ENCODE assay signal across 8 mouse cellular contexts in the genomic region with DNA sequence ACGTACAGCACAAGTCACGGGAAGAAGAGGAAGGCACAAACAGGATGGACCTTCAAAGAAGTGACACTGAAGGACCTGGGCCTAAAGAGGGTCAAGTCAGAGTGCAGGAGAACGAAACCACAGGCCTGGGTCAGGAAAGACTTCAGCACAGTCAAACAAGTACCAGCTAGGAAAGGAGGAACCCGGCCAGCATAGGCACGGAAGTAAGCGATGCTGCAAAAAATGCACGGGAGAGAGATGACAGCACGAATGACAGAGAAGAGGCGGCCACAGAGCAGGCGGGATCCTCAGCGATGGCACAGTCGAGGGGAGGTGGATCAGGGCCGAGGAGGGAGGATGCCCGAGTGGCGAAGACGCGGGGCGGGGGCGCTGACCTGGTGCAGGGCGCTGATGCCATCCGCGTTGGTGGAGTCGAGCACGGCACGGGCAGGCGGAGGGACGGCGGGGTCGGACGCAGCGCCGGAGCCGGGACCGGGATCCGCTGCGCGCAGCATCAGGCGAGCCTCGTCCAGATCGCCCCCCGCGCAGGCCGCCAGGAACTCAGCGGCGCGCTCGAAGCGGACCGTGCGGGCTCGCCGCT. TPM values are rescaled to one million over a fixed set of nuclear protein-coding genes. Genes with fewer than 3 reads are reported as not detected.
DNase-seq lines count a peak whose midpoint lies in the region; ATAC-seq and TF ChIP-seq lines count a peak whose summit lies in the region.

No protein-coding gene starts in this region.

- peak overlapping the region; percentile 79 for H3K4me3 ChIP-seq in embryonic fibroblast, embryonic 13.5 days (ENCODE audit: insufficient read depth, low read length)
- peak overlapping the region; percentile 95 for H3K4me3 ChIP-seq in hindbrain, embryonic 10.5 days

- peak; percentile 77 for DNase-seq in adrenal gland, postnatal 14 days
- DNase-seq in hindbrain, embryonic 10.5 days (ENCODE audit: low spot score): no peak
- peak; percentile 37 to 47 for DNase-seq in layer of hippocampus, postnatal 14 days (ENCODE audit: low spot score in 2 of 2)
- DNase-seq in lung, postnatal 14 days: peak; percentile 44
- DNase-seq in right cerebral cortex, adult 18-20 months: peak; percentile 65
- DNase-seq in urinary bladder, postnatal 14 days (ENCODE audit: low spot score): peak; percentile 35

- TF ChIP-seq POLR2A in embryonic fibroblast, embryonic 13.5 days (IDR thresholded peaks at IDR 0.05; ENCODE audit: low read depth, low read length): no peak; the same call in 1 of the 2 replicates

- peak; percentile 52 for ATAC-seq in CD4-positive, CD25-positive, alpha-beta regulatory T cell, adult 4 months

- H3K27ac ChIP-seq in embryonic fibroblast, embryonic 13.5 days (ENCODE audit: insufficient read depth, low read length): peak overlapping the region; percentile 51; the same call in 1 of the 2 replicates
- H3K27ac ChIP-seq in hindbrain, embryonic 10.5 days: peak overlapping the region; percentile 96

- H3K27me3 ChIP-seq in hindbrain, embryonic 10.5 days (ENCODE audit: insufficient read depth, poor library complexity, severe bottlenecking): no peaks in the 10 kb centered on the region

- no peak for TF ChIP-seq CTCF in embryonic fibroblast, embryonic 13.5 days (IDR thresholded peaks at IDR 0.05; ENCODE audit: borderline replicate concordance, insufficient read depth, low read length)

- no peaks in the 10 kb centered on the region for H3K9me3 ChIP-seq in hindbrain, embryonic 10.5 days

- peaks cover 15% of the 10 kb centered on the region for H3K4me1 ChIP-seq in embryonic fibroblast, embryonic 13.5 days (ENCODE audit: control insufficient read depth, insufficient read depth, low read length)
- H3K4me1 ChIP-seq in hindbrain, embryonic 10.5 days (replicated peaks): peaks cover 54% of the 10 kb centered on the region

- H3K36me3 ChIP-seq in hindbrain, embryonic 10.5 days: peaks cover 25% of the 10 kb centered on the region

- WGBS in hindbrain, embryonic 10.5 days: 1% methylated on average over 52 of the region's 52 CpGs

RNA-seq across cellular contexts. Expression of a gene that starts 0.5 kb away (rescaled TPM):
- polyA plus RNA-seq in CD4-positive, CD25-positive, alpha-beta regulatory T cell, adult 4 months (2017; shearing (Covaris generic)): 10 to 100 TPM; 13.5 to 27.7 TPM
- 83.4 and 90.8 TPM in 2 replicates for total RNA-seq in adrenal gland, postnatal 14 days (2021)
- 72.2 and 79.4 TPM in 2 replicates for polyA plus RNA-seq in embryonic fibroblast, embryonic 13.5 days (2011; ENCODE audit: insufficient read length, low read depth, missing spikeins)
- 40.8 and 45.8 TPM in 2 replicates for polyA plus RNA-seq in hindbrain, embryonic 10.5 days (2016; fragmentation: Nextera tagmentation; extraction: Ambion mirVana)
- 100 to 1,000 TPM; 125 to 127 TPM for total RNA-seq in layer of hippocampus, postnatal 14 days (2021)

RNA-seq across cellular contexts. Expression of a gene that starts 15.2 kb away (rescaled TPM):
- 1 to 10 TPM; 6.9 to 8.3 TPM for polyA plus RNA-seq in CD4-positive, CD25-positive, alpha-beta regulatory T cell, adult 4 months (2017; shearing (Covaris generic))
- 1.1 and 2.0 TPM in 2 replicates for total RNA-seq in adrenal gland, postnatal 14 days (2021)
- 1.4 and 1.7 TPM in 2 replicates for polyA plus RNA-seq in embryonic fibroblast, embryonic 13.5 days (2011; ENCODE audit: insufficient read length, low read depth, missing spikeins)
- 5.7 and 6.2 TPM in 2 replicates for polyA plus RNA-seq in hindbrain, embryonic 10.5 days (2016; fragmentation: Nextera tagmentation; extraction: Ambion mirVana)
- total RNA-seq in layer of hippocampus, postnatal 14 days (2021): 1 to 10 TPM; 1.9 to 8.6 TPM

RNA-seq across cellular contexts. Expression of a gene that starts 23.0 kb away (rescaled TPM):
- 1 to 10 TPM; 1.6 to 2.4 TPM for polyA plus RNA-seq in CD4-positive, CD25-positive, alpha-beta regulatory T cell, adult 4 months (2017; shearing (Covaris generic))
- 0.85 and 3.0 TPM in 2 replicates for total RNA-seq in adrenal gland, postnatal 14 days (2021)
- 1.2 and 4.0 TPM in 2 replicates for polyA plus RNA-seq in embryonic fibroblast, embryonic 13.5 days (2011; ENCODE audit: insufficient read length, low read depth, missing spikeins)
- 2.5 and 3.5 TPM in 2 replicates for polyA plus RNA-seq in hindbrain, embryonic 10.5 days (2016; fragmentation: Nextera tagmentation; extraction: Ambion mirVana)
- 1 to 10 TPM in 1 of 2 experiments, under 1 TPM in 1; 0.57 to 1.1 TPM for total RNA-seq in layer of hippocampus, postnatal 14 days (2021)

RNA-seq across cellular contexts. Expression of a gene that starts 31.3 kb away (rescaled TPM):
- 1 to 10 TPM; 1.4 to 2.8 TPM for polyA plus RNA-seq in CD4-positive, CD25-positive, alpha-beta regulatory T cell, adult 4 months (2017; shearing (Covaris generic))
- 0.63 and 0.75 TPM in 2 replicates for total RNA-seq in adrenal gland, postnatal 14 days (2021)
- polyA plus RNA-seq in embryonic fibroblast, embryonic 13.5 days (2011; ENCODE audit: insufficient read length, low read depth, missing spikeins): 2.2 and 3.2 TPM in 2 replicates
- polyA plus RNA-seq in hindbrain, embryonic 10.5 days (2016; fragmentation: Nextera tagmentation; extraction: Ambion mirVana): 2.5 and 2.9 TPM in 2 replicates
- total RNA-seq in layer of hippocampus, postnatal 14 days (2021): 1 to 10 TPM in 1 of 2 experiments, under 1 TPM in 1; 0.83 to 1.1 TPM

RNA-seq across cellular contexts. Expression of a gene that starts 40.5 kb away (rescaled TPM):
- polyA plus RNA-seq in CD4-positive, CD25-positive, alpha-beta regulatory T cell, adult 4 months (2017; shearing (Covaris generic)): 10 to 100 TPM in 1 of 2 experiments, 1 to 10 TPM in 1; 6.5 to 14.5 TPM
- total RNA-seq in adrenal gland, postnatal 14 days (2021): 5.9 TPM in 2 replicates
- 2.1 and 2.9 TPM in 2 replicates for polyA plus RNA-seq in embryonic fibroblast, embryonic 13.5 days (2011; ENCODE audit: insufficient read length, low read depth, missing spikeins)
- polyA plus RNA-seq in hindbrain, embryonic 10.5 days (2016; fragmentation: Nextera tagmentation; extraction: Ambion mirVana): 2.8 and 5.4 TPM in 2 replicates
- total RNA-seq in layer of hippocampus, postnatal 14 days (2021): 1 to 10 TPM; 2.8 to 4.7 TPM
